Mouse (Mus musculus) stomach, postnatal 0 days (tissue): Measurements from ENCODE around the gene Acoxl.

ENCODE experiments used
- CTCF ChIP-seq: IDR thresholded peaks from 2 replicates; pipeline ENCODE4 v1.5.1; 2016; ENCODE audit warnings: antibody characterized with exemption, low read depth, mild to moderate bottlenecking, moderate library complexity
- EP300 ChIP-seq: optimal IDR thresholded peaks from 2 replicates; pipeline ENCODE3; 2016; ENCODE audit warnings: antibody characterized with exemption

- TF ChIP-seq CTCF (no peak), EP300 (no peak)
Observed at GRCm38 (mm10) chr2:127891056-127891455, 52.4 kb downstream of the Acoxl start.
